Mouse (Mus musculus) frontal cortex, postnatal 10 days (tissue): Measurements from ENCODE around the gene Pappa.

Experiments used
- DNase-seq, 2 experiments: peaks; one replicate each; pipeline ENCODE4 v3.0.0; 2022; ENCODE audit warnings: low spot score in 2 of 2, mixed read lengths in 1 of 2

Pappa gene

DNA sequence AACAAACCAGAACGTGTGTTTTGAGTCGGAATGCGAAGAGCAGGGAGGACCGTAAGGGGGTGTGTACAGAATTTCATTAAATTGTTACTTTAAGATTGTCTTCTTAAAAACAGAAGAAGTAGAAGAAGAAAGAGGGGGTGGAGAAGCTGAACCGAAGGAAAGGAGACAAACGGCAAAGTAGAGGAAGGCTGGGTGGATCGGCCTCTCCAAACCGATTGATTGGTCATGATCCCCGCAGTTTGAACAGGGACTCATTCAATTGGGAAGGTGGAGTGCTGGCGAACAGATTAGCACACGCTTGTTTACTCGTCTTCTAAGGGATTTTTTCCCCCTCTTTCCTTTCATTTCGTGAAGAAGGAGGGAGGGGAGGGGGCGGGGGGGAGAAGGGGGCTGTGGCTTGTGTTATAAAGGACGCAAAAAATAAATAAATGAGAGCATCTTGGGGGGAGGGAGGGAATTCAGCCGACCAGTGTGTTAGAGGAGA, at the start of gene Pappa:
Pappa (plus strand) TSS at position 434 of the 484 bp plus-strand sequence.
- no peak for DNase-seq

DNA sequence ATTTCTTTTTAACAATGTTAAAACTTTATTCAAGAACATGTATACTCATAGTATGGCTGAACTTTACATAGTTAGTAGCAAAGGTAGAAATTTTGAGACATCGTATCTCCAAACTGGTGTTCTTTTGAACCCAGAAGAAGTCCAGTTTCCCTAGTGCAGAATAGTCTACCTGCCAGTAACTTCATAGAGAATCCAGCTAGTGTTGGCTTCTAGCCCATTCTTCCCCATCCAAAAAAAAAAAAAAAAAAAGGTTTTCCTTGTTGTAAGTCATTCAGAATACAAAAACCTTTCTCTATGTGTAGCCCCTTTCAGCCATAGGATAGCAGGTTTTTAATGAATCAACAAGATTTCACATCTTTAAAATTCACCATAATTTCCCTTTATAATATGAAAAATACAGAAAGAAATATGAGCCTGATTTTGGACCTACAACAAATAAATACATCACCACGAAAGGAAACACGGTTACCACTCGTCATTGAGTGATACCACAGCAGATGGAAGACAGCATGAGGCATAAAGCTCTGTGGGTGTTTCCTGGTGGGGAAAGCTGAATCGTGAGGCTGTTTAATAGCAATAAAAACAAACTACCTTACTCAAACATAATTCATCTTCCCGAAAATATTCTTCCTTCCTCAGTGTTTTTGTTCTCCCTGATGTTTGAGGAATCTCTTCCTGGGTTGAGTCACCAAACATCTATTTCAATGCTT, 45.9 kb upstream of the Pappa start:
- DNase-seq: no peak

GRCm38 (mm10) chr4:65086864-65087263, 37.1 kb upstream of the Pappa start:
- DNase-seq: no peak

DNA sequence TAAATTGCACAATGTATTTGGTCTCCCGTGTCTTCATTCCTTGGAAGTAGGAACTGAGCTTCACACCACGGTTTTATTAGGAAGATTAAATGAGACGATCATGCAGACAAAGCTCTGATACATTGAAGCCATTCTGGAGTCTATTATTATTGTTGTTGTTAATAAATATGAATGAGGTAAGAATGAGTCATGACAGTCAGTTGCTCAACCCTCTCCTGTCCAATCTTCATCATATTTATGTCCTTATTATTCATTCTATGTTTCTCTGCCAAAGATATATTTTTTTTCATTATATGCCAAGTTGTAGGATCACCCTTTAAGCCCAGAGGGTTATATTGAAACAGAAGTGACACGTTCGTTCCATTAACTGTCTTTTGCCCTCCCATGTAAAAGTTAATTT, 36.4 kb upstream of the Pappa start:
- DNase-seq: no peak

- no peak for DNase-seq
These were observed 31.8 kb upstream of the Pappa start for GRCm38 (mm10) chr4:65092191-65092590.

DNA sequence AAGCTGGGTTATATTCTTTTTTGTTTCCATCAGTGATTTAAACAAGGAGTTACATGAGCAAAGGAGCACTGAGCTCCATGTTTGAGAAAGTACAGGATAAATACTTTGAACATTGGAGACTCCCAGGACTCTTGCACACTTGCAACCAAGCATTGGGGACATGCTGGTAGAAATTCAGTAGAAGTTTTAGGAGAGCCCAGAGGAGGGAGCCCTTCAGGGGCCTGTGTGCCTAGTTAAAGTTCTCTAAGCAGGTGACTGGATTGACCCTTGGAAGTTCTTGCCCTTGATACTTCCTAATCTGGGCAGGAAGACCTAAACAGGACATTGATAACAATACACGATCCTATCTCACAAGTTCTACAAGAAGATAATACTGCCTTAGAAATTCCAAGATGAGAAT, 3.6 kb upstream of the Pappa start:
- no peak for DNase-seq

- no peak for DNase-seq
These were observed 1.1 kb upstream of the Pappa start for GRCm38 (mm10) chr4:65122841-65123240.

DNA sequence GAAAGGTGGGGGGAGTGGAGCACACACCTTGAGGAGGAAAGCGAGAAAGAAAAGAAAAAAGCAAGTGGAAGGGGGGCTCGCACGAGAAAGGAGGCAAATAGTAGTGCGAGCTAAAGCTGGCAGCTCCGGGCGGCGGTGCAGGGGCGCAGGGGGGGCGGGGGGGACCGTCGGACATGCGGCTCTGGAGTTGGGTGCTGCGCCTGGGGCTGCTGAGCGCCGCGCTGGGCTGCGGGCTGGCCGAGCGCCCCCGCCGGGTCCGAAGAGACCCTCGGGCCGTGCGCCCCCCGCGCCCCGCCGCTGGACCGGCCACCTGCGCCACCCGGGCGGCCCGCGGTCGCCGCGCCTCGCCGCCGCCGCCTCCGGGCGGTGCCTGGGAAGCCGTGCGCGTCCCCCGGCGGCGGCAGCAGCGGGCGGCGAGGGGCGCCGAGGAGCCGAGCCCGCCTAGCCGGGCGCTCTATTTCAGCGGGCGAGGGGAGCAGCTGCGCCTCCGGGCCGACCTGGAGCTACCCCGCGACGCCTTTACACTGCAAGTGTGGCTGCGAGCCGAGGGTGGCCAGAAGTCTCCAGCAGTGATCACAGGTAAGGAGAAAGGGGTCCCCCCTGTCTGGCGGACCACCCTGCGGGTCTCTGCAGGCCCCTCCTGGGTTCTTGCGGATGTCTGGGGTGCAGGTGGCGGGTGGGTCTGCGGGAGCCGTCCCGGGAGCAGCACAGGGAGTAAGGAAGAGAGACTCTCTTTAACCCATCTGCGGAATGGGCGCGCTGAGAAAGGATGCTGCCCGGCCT, 586 bp downstream of the Pappa start:
- DNase-seq: no peak

DNA sequence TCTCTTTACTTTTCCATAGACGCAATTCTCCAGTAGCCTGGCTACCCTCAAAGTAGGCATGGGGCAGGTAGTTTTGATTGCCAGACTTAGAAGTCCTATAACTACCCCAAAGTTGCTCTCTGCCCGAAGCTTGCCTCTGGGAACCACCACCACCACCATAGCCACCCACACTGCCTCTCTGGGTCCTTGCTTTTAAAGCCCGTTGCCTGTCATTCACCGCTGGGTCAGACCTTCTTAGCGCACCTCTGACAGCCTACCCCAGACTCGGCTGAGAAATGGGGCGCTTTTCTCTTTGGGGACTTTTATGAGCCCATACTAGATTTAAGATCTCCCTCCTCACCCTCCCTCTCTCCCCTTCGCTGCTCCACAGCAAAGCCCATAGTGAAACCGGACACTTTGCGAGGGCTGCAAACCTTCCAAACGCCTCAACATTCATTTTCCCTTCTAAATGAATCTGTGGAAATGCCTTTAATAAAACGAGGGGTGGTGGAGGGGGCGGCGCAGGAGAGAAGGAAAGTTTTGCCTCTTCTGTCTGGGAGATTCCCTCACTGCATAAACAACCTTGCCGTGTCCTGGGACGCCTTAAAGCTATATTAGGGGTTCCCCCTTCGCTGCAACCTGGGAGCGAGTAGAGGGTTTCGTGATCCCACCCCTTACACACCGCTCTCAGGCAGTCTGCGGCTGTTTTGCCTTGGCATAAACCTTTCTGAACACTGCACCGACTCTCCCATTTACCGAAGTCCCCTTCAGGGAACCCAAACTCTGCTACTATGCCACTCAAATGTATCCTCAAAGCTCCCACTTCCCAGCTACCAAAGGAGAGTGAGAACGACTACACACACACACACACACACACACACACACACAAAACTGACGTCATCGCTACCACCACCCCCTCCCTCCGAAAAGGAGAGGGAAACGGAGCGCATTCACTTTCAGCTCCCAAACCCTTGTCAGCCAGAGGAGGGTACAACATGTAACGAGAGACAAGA, 1.7 kb downstream of the Pappa start:
- no peak for DNase-seq

- no peak for DNase-seq
These were observed 2.7 kb downstream of the Pappa start for GRCm38 (mm10) chr4:65126451-65127290.

DNA sequence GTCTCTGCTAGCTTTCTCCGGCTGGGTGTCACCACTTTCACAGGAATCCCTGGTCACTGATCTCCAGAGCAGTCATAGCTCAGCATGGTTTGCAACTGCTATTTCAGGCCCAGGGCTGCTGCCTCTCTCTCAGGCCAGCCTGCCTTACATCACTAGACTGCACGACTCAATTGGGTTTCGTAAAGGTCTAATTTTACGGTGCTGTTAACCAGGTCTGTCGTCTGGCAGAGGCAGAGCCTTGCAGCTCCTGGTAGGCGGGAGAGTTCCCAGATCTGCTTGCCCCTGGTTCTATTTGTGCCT, 3.3 kb downstream of the Pappa start:
- DNase-seq: no peak

GRCm38 (mm10) chr4:65132657-65133056, 8.7 kb downstream of the Pappa start:
- DNase-seq: no peak

GRCm38 (mm10) chr4:65134358-65134757, 10.4 kb downstream of the Pappa start:
- no peak for DNase-seq

DNA sequence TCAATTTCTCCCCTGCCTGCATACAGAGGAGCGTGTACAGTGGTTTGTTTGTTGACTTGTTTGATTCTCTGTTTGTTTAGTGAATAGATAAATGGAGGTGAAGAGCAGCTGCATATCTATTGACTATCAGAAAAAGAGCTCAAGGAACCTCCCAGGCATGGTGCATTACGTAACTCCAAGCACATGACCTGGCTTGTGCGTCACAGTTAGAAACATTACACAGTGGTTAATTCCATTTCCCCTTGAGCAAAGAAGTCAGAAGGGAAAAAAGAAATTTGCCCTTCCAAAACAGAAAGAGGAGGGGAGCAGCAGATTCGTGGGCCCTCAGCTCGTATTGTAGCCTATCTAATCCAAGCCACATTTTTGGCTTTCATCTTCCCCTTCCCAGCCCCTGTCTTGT, 11.1 kb downstream of the Pappa start:
- DNase-seq: no peak

GRCm38 (mm10) chr4:65136541-65136940, 12.6 kb downstream of the Pappa start:
- no peak for DNase-seq

DNA sequence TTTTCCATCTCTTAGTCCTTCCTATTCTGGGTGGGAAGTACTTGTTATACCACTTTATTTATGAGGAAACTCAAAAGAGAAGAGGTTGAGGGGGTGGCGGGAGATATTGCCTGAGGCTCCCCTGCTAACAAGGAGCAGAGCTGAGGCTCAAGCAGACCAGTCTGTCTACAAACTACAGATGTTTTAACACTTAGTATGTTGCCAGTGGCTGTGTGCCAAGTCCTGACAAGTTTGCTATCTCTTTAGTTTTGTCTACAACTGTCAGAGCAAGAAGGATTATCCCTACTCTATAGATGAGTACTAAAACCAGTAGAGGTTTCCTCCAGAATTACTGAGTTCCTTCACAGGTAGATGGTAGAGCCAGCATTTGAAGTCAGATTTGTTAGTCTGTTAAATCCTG, 23.0 kb downstream of the Pappa start:
- no peak for DNase-seq

DNA sequence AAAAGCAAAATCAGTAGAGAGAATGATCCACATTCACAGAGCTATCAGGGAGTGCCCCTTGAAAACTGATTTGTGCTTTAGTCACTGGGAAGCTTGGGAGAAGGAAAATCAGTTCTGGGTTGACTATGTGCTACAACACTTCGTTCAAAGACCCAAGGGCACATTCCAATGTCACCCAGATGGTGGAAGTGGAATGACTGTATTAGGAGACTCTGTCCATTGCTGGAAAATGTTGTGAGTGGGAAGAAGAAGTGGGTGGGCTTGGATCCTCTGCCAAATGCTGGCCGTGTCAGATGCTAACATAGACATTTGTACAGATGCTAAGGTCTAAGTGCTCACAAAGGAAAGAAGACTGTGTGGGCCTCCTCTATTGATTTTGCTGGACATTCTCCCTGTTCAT, 29.6 kb downstream of the Pappa start:
- DNase-seq: no peak

DNA sequence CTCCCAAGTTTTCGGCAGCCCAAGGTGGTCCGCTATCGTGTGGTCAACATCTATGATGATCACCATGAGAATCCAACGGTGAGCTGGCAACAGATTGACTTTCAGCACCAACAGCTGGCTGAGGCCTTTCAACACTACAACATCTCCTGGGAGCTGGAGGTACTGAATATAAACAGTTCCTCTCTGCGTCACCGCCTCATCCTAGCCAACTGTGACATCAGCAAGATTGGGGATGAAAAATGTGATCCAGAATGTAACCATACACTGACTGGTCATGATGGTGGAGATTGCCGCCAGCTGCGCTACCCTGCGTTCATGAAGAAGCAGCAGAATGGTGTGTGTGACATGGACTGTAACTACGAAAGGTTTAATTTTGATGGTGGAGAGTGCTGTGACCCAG, 32.3 kb downstream of the Pappa start:
- no peak for DNase-seq

GRCm38 (mm10) chr4:65158651-65159050, 34.7 kb downstream of the Pappa start:
- DNase-seq: no peak

- no peak for DNase-seq
These were observed 35.5 kb downstream of the Pappa start for GRCm38 (mm10) chr4:65159481-65159880.

DNA sequence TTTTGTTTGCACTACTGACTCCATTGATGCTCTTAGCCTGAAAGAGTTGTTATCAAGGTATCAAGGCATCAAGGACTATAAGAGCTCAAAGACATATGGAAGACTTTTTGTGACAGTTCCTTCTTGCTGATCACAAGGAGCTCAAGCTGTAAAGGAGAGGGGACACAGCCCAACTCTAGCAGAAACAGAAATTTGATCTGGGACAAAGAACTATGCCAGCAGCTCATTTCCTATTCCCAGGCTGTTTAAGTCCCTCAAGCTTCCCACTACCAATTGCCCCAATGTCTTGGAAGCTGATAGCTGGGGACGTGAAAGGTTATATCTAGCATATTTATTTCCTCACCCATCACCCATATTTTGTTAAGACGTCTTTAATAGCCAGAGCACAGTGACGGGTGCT, 39.7 kb downstream of the Pappa start:
- no peak for DNase-seq
